Mouse (Mus musculus): ENCODE results near the gene Snrpb.

Snrpb gene

DNA sequence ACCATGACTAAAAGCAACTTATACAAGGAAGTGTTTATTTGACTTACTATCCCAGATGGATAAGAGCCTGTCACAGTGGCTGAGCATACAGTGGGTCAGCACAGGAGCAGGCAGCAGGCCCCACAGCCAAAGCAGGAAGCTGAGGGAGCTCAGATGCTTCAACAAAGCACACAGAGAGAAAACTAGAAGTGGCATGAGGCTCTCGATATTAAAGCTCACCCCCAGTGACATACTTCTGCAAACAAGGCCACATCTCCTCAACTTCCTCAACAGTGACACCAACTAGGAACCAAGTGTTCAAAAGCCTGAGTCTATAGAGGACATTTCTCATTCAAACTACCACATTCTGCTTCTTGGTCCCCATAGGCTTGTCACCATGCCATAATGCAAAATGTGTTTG is 49.5 kb downstream of the Snrpb start:
- no peak for DNase-seq

DNA sequence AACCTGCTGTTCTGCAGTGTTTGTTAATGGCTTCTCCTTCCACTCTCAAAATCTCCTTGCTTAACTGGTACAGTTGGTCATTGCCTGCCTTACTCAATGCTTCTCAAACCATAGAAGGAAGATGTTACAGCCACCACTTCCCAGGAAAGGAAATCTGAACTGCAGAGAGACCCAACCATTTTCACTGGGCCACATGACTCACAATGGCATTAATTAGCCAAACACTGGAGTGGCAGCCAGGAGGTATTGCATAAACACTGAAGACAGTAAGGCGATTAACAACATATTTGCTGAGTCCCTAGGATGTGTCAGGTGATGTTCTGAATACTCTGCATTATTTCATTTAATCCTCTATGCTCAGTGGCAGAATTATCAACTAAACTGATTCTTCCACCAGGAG is 53.1 kb downstream of the Snrpb start:
- DNase-seq = no peak

DNA sequence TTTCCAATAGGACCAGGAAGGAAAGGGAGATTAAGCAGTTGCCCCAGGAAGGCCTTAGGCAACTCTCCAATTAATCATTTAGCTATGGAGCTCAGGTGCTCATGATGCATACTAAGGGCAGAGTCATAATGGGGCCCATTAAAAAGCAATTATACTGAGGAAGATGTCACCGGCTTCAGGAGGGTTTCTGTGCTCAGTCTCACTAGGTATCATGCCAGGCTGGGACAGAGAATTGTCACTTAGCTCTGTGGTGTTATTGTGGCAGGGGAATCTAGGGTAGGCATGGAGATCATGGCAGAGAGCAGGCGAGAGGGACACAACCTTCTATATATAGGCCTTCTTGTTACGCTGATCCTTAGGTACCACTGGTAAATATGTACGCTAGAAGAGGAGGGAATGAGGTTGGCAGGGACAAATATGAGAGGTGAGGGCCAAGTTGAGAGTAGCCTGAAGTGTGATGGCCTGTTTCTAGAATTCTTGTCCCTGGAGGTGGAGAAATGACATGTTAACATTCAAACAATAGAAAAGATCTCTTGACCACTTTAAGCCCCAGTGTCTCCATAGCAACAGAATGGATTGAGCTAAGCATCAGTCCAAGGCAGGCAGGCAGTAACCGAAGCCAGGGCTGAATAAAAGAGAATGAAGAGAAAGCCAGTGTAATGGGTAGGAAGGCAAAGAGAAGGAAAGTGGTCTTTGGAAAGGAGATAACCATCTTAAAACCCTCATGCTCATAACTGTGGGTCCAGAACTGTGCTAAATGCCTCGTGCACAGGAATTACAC is 53.7 kb downstream of the Snrpb start:
- no peak for DNase-seq

Data from cerebellum, adult 11 months (tissue).